Mouse (Mus musculus) liver, postnatal 0 days (tissue): ENCODE data around the gene Lnpep.

Source experiments
- CTCF ChIP-seq: sonication (generic); IDR thresholded peaks from 2 replicates; pipeline ENCODE4 v1.5.1; 2016; ENCODE audit warnings: antibody characterized with exemption, low read depth
- EP300 ChIP-seq: IDR thresholded peaks from 2 replicates; pipeline ENCODE4 v1.6.1; 2016; ENCODE audit warnings: antibody characterized with exemption, low read depth, mild to moderate bottlenecking

DNA sequence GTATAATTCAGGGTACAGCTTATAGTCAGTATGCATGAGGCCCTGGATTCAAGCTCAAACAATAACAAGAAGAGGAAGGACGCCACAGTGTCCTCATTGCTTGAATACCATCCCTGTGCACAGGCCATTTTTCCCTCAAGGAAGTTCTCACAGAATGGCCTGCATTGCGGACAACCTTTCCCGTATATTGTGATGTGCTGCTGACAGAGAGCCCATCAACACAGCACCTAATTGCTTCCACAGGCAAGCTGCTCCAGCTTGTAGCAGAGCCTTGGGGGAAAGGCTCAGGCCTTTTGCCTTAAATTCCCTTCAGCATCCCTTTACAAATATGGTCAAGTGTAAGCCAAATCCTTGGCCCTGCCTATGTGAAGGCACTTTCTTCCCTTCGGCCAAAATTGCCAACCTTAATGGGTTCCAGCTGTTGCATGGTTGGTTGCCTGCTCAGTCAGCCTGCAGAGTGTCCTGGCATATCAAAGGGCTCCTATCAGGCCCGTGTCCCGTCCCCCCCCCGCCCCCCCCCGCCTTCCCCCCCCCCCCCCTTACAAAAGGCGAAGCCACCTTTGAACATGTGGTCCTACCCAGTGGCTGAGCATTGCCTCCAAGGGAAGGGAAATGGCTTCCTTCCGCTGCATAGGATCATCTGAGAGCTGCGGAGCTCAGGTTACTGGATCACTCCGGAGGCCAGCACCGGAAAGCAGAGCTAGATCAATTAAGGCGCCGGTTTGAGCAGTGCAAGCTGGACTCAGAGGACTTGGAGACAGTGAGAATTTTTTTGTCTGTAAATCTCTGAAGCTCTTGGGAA is 133.8 kb downstream of the Lnpep start:
- no peak for TF ChIP-seq CTCF
- no peak for TF ChIP-seq EP300
